Mouse (Mus musculus): ENCODE measurements at regions not wholly inside any gene's neighbourhood (a gene's known extent, or its start where the extent isn't known, plus 50 kb on each side); places are given as distances from the start of the nearest gene placed in this dataset.

DNA sequence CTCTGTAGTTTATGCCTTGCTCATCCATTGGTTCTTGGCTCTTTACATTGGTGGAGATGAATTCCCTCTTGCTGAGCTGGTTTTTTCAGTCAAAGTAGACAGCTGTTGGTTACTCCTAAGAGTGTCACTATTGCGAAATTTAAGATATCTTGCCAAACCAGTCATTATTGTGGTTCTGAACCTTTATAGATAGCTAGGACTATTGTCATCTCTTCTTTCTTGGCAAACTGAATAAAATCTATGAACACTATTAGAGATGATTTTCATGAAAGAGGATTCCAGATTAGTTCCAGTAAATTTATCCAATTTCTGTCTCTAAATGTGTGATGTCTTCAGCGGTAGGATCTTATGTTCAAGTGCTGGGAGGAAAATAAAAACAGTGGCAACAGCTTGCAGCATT lies 275.3 kb upstream of the Nrxn1 start:
- TF ChIP-seq POLR2A (IDR thresholded peaks at IDR 0.05; ENCODE audit: extremely low read depth, insufficient read depth, low read length) = no peak
- no peak for TF ChIP-seq CTCF (IDR thresholded peaks at IDR 0.05; ENCODE audit: extremely low read depth, insufficient read depth, low read length)

All from cortical plate, adult 2 months (tissue).